Mouse (Mus musculus) telencephalon, adult 2 months (tissue): ENCODE results near the gene Slc26a3.
A peak's percentile ranks its signal among the peaks of the same experiment; 100 is the strongest.
"Not testable (repeated sequence)": the region's sequence is repeated elsewhere in the genome, so short reads cannot be mapped to it uniquely, and the experiment has no call there.

Experiments
- DNase-seq: peaks from one replicate; pipeline ENCODE4 v3.0.0-alpha.2; 2011; ENCODE audit warnings: low read depth, low spot score

Gene Slc26a3

GRCm38 (mm10) chr12:31421901-31422574, 31.4 kb downstream of the Slc26a3 start:
- DNase-seq, result no peak

GRCm38 (mm10) chr12:31437791-31438190, 47.1 kb downstream of the Slc26a3 start:
- no peak for DNase-seq

- no peak for DNase-seq
These were observed 48.9 kb downstream of the Slc26a3 start for GRCm38 (mm10) chr12:31439612-31440011.

DNA sequence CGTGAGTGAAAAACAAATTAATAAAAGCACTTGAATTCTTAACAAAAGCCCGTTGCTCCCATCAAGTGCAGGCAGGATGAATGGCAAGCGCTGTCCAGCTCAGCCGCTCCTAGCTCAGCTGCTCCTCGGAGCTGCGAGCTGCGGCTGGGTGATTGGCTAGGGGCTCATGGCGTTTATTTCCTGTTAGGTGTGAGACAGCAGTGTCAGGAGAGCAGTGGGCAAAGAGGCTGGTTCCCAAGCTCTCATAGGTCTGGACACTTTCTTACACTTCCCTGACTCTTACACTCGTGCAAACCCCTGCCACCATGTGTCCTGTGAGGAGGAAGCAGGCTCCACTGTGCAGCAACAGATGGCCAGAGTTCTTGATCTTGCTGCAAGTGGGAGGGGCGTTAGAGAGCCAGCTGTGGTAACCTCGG, 53.5 kb downstream of the Slc26a3 start:
- no peak for DNase-seq

DNA sequence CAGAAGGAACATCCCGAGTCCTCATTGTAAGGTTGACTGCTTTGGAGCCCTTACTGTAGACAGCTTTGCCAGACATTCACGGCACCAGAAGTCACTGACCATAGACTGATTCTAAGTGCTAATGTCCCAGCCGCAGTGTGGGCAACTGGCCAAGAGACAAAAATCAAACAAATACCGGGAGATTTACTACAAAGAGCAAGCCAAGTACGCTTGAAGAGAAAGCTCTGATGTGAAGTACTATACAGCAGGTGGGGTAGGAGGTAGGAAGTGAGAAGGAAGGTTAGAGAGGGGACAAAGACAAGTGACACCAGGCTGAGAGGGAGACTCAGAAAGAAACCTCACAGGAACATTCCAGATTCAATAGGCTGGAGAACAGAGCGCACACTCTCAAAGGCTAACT, 54.2 kb downstream of the Slc26a3 start:
- DNase-seq, result no peak

DNA sequence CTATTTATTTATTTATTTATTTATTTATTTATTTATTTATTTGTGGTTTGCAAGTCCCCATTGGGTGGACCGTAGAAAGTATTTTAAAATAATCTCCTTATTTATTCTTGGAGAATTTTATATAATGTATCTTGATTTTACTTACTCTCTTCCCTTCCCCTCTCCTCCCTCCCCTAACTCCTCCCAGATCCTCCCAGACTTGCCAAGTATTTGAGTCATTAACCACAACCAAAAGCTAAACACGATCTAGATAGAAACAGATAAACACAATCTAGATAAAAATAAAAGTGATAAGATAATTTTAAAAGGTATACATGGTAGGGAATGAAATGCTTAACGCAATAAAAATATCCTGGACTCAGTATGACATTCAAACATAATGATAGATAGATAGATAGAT, 58.7 kb downstream of the Slc26a3 start:
- no peak for DNase-seq

DNA sequence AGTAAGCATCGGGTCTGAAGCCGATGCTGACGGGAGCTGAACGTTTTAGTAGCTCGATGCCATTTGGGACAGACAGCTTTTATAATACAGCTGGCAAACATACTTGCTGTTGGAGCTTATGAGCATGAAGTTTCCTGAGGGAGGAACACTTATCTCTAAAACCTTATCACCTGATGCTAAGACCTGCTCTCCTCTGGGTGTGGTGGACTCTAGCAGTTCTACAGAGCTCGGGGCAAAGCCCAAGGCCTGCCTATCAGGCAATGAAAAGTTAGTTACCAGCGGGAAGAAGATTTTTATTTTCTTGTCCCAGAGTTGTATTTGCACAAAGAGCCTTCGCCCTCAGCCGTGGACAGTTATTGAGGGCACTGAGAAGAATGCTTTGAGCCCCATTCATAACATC, 65.6 kb downstream of the Slc26a3 start:
- DNase-seq, result no peak

DNA sequence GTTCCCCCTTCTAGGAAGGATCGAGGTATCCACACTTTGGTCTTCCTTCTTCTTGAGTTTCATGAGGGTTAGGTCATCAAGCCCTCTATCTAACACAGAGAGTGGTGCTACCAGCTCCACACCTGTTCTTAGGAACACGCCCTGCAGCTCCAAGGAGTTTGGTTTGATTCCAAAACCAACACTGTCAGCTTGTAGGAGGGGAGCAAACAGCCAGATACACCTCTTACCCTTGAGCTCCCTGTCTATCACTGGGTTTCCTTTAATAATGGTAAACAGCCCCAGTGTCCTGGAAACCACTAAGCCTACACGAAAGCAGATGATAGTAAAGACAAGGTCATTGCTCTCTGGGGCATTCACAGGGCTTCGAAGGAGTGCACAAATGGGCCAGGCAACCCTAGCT, 67.8 kb downstream of the Slc26a3 start:
- no peak for DNase-seq

- DNase-seq, result not testable (repeated sequence)
These were observed 69.6 kb downstream of the Slc26a3 start for GRCm38 (mm10) chr12:31460270-31460669.

- DNase-seq, result no peak
These were observed 70.7 kb downstream of the Slc26a3 start for GRCm38 (mm10) chr12:31461371-31461770.

GRCm38 (mm10) chr12:31462615-31463014, 71.9 kb downstream of the Slc26a3 start:
- no peak for DNase-seq

DNA sequence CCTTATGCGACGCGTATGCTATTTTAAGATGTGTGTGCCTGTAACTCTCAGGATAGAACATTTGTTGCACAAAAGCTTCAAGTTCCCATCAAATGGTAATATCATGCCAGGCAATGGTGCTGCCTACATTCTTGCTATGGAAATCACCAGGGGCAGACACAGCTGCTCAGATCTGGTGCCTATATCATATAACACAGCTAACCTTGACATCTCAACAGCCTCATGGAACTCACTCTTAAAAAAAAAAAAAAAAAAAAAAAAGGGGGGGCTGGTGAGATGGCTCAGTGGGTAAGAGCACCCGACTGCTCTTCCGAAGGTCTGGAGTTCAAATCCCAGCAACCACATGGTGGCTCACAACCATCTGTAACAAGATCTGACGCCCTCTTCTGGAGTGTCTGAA, 87.5 kb downstream of the Slc26a3 start:
- DNase-seq, result not testable (repeated sequence)

DNA sequence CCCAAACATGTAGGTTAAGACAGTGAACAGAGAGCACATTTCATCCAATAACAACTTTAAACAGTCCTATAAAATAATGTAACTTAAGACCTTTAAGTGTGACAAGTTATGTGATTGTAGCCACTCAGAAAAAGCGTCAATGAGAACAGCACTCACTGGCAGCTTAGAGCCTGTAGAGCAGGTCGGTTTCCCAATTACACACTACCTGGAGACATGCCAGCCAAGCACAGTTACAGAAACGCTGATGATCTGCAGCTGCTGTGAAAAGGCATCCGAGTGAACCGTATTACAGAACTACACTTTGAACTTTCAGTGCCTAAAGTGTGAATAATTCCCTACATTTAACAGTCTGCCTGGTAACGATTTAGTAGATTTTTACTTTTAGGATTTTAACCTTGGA, 95.8 kb downstream of the Slc26a3 start:
- no peak for DNase-seq

DNA sequence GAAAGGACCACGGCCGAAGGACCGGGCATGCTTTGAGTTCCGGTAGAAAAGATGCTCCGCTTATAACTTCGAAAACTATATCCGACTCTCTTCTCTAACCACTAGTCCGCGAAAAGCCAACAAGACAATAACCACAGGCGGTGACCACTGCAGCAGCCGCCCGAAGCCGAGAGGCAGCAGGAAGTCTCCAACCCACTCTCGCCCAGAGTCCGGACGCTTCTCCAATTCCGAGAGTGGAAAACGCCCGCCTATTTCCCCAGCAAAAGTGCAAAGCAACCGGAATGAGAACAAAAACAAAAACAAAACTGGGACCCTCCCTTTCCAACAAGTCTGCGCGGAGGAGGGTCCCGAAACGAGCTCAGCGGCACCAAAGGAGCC, 108.3 kb downstream of the Slc26a3 start:
- DNase-seq, result no peak

DNA sequence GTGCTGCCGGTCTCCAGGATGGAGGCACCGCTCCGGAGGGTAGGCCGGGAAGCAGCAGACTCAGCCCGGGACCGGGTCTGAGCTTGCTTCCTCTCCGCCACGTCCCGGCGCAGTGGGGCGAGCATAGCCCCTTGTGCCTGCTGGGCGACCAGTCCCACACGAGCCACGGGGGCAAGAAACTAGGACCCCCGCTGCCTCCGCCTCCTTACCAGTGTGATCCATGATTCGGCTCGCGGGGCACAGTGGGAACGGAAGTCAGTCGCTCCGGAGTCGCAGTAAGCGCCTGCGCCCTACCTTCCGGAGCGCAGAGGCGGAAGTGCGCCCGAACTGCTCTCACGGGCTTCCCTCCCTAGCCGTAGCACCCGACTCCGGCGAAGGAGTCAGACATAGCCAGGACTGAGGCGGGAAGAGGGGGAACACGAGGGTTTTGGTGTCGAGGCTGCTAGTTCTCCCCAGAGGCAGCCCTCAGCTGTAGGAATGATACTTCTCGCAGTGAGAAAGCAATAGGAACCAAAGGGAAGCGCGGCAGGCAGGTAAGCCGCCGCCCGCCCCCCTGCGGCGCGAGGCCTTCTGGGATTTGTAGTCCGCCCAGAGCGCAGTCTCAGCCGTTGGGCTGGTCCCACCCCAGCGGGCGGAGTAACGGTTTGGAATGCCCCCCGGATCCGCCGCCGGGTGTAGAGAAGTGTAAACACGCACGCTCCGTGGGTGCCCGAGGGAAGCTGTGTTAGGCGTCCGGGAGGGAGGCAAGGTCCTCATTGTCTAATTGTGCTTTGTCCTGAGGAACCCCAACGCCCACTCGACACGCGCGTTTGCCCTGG, 108.9 kb downstream of the Slc26a3 start, which contains the start of gene Cbll1:
Cbll1 (minus strand) TSS at position 303 of the 818 bp plus-strand sequence.
- peak; percentile 96 for DNase-seq

- DNase-seq, result no peak
These were observed 109.5 kb downstream of the Slc26a3 start for GRCm38 (mm10) chr12:31500196-31500595.

DNA sequence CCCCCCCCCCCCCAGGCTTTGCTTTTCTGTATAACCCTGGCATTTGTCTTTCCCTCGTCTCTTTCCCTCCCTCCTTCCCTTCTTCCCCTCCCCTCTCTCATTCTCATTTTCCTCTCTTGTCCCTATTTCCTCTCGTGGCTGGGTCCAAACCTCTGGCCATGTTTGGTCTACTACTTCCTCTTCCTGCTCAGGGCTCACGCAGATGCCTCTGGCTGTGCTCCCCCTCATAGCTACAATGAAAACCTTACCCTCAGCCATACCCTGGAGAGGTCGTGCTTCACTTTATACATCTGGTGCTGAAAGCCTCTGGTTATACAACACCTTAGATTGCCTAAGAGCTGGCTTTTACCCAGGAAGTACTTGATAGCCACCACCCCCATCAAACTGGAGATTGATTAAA, 110.6 kb downstream of the Slc26a3 start:
- no peak for DNase-seq

- DNase-seq, result no peak
These were observed 112.5 kb downstream of the Slc26a3 start for GRCm38 (mm10) chr12:31503211-31503610.

DNA sequence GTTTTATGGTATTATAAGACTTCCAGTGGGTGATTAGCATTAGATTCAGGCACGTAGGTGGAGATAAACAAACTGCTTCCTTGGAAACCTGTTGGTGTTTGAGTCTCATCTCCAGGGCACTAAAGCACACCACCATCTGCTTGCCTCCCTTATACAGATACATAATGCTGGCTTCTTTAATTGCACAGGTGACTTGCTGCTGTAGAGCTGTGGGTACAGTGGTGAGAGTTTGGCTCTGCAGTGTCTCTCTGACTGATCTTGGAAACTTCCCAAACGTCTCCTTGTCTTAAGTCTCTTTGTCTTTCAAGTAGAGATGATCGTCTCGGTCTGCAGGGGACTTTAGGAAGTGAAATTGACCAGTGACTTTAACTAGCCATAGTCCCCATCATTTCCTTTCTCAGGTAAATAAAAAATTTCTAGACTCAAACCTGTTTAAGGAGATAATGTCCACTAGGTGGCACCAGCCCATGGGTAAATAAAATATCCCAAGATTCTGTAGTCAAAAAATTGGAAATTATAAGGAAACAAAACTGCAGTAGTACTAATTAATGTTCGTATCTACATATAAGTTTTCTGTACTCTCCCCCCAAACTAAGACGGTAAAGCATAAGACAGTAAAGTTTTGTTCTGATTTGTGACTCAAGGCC, 117.2 kb downstream of the Slc26a3 start:
- DNase-seq, result no peak

DNA sequence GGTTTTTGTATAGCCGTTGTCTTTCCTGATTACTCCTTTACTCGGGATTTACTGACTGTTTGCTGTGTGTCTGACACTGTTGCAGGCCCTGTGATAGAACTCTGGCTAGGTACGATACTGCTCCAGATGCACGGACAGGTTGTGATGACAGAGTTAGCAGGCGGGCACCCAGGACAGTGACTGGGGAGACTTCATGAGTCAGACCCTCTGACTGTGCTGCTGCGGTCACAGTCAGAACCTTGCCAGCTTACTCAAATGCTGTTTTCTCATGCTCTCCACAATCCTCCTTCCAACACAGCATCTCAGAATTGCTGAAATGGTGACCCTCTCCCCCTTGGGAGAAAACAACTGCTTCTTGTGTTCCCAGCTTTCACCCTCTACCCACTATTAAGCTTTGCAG, 117.8 kb downstream of the Slc26a3 start:
- no peak for DNase-seq

DNA sequence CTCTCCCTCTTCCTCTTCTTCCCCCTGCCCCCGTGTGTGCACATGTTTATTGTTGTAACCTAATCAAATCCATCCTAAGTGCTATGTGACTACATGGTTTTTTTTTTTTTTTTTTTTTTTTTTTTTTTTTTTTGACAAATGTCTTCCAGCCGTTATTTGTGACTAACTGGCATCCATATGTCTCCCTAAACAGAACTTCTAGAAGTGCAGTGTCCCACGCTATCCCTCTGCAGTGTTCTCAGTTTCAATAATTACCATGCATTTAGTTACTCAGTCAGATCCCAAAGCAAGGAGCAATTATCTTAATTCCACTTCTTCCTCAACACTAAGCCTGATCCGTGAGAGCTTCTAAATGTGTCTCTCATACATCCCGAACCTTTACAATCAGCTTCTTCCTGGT, 120.5 kb downstream of the Slc26a3 start:
- DNase-seq, result peak; percentile 71

- DNase-seq, result no peak
These were observed 122.2 kb downstream of the Slc26a3 start for GRCm38 (mm10) chr12:31512634-31513411.
